Mouse (Mus musculus): ENCODE data around the gene Serpina3b.

- TF ChIP-seq CTCF (IDR thresholded peaks at IDR 0.05; ENCODE audit: low read depth) (no peak), EP300 (IDR thresholded peaks at IDR 0.05; ENCODE audit: low read depth) (no peak)
These were observed 17.8 kb downstream of the Serpina3b start for GRCm38 (mm10) chr12:104145571-104145970.
